Mouse (Mus musculus): ENCODE measurements at regions not wholly inside any gene's neighbourhood (a gene's known extent, or its start where the extent isn't known, plus 50 kb on each side); places are given as distances from the start of the nearest gene placed in this dataset.

DNA sequence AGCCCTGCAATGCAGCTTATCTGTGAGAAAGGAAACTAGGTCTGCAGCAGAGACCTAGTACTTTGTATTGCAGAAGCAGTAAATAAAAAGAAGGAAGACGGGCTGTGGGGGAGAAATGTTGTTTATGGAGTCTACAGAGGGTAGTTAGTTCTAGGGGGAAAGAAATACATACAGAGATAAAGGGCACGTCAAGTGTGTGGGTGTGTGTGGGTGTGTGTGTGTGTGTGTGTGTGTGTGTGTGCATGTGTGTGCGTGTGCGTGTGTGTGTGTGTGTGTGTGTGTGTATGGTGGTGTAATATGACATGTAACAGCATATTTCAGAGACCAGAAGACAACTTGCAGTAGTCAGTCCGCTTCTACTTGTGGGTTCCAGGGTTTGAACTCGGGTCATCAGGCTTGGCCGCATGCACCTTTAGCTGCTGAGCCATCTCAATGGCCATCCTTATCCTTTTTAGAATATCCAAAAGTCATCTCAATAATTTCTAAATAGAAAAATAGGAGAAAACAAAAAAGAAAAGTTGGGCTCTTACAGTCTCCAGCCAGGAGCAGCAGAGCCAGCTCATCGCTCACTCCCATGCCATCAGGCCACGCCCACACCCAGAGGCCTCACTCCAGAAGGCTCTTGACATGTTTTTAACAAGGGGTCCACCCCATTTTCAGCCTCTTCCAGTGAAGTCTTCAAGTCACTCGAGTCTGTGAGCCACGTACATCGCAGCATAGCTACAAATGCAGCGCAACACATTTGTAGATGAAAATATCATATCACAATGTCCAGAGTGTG lies 101.5 kb downstream of the Hlx start:
- no peak for DNase-seq (ENCODE audit: low read depth, low spot score)
- H3K27ac ChIP-seq (ENCODE audit: insufficient read depth, low read depth, low read length, poor library complexity, severe bottlenecking), result no peak overlapping the region
- H3K36me3 ChIP-seq (ENCODE audit: control insufficient read depth, insufficient read depth, low read length, poor library complexity, severe bottlenecking), result no peaks in the 10 kb centered on the region
- no peaks in the 10 kb centered on the region for H3K9me3 ChIP-seq (ENCODE audit: control insufficient read depth, insufficient read depth, low read depth, low read length)
- in situ Hi-C loops (cut with MboI; ENCODE audit: low sequenced_read_pairs in 2 of 2, unreplicated experiment in 2 of 2), result no loop called here
- H3K9ac ChIP-seq (ENCODE audit: insufficient read depth, low read depth, low read length, poor library complexity, severe bottlenecking), result no peak overlapping the region
- peaks cover 0 to 10% of the 10 kb centered on the region in 2 experiments; a peak in 1 of 4 replicates for H3K4me1 ChIP-seq (ENCODE audit: control insufficient read depth in 2 of 2, insufficient read depth in 2 of 2, low read length in 2 of 2, poor library complexity in 1 of 2)
- TF ChIP-seq ZNF384 (IDR thresholded peaks at IDR 0.05; ENCODE audit: low read depth, low read length), result no peak
- no peak for TF ChIP-seq HCFC1 (IDR thresholded peaks at IDR 0.05; ENCODE audit: borderline replicate concordance, insufficient read depth, low read length)
- TF ChIP-seq CHD2 (IDR thresholded peaks at IDR 0.05; ENCODE audit: low read depth, low read length), result no peak
- no peak for TF ChIP-seq ZC3H11A (IDR thresholded peaks at IDR 0.05; ENCODE audit: borderline replicate concordance, low read depth, low read length)
- no peak for TF ChIP-seq MAFK (IDR thresholded peaks at IDR 0.05; ENCODE audit: insufficient read depth, low read depth, low read length)
- H3K4me3 ChIP-seq (ENCODE audit: insufficient read depth in 1 of 2, low read depth in 1 of 2, low read length in 2 of 2, poor library complexity in 1 of 2, severe bottlenecking in 1 of 2), result no peak overlapping the region

- Histone ChIP-seq H3K27ac (ENCODE audit: insufficient read depth, low read depth, low read length, poor library complexity, severe bottlenecking) (no peak overlapping the region), H3K36me3 (ENCODE audit: control insufficient read depth, insufficient read depth, low read length, poor library complexity, severe bottlenecking) (no peaks in the 10 kb centered on the region), H3K4me3 (ENCODE audit: insufficient read depth in 1 of 2, low read depth in 1 of 2, low read length in 2 of 2, poor library complexity in 1 of 2, severe bottlenecking in 1 of 2) (no peak overlapping the region), H3K9me3 (ENCODE audit: control insufficient read depth, insufficient read depth, low read depth, low read length) (no peaks in the 10 kb centered on the region), H3K9ac (ENCODE audit: insufficient read depth, low read depth, low read length, poor library complexity, severe bottlenecking) (no peak overlapping the region), H3K4me1 (ENCODE audit: control insufficient read depth in 2 of 2, insufficient read depth in 2 of 2, low read length in 2 of 2, poor library complexity in 1 of 2) (peaks cover 0 to 10% of the 10 kb centered on the region in 2 experiments; a peak in 1 of 4 replicates)
- in situ Hi-C loops (cut with MboI; ENCODE audit: low sequenced_read_pairs in 2 of 2, unreplicated experiment in 2 of 2), result no loop called here
- TF ChIP-seq HCFC1 (IDR thresholded peaks at IDR 0.05; ENCODE audit: borderline replicate concordance, insufficient read depth, low read length) (no peak), MAFK (IDR thresholded peaks at IDR 0.05; ENCODE audit: insufficient read depth, low read depth, low read length) (peak; percentile 78), ZNF384 (IDR thresholded peaks at IDR 0.05; ENCODE audit: low read depth, low read length) (no peak), CHD2 (IDR thresholded peaks at IDR 0.05; ENCODE audit: low read depth, low read length) (no peak), ZC3H11A (IDR thresholded peaks at IDR 0.05; ENCODE audit: borderline replicate concordance, low read depth, low read length) (no peak)
- no peak for DNase-seq (ENCODE audit: low read depth, low spot score)
Observed at GRCm38 (mm10) chr1:184629194-184629593, 103.2 kb downstream of the Hlx start.

- no peak for DNase-seq (ENCODE audit: low read depth, low spot score)
- H3K4me3 ChIP-seq (ENCODE audit: insufficient read depth in 1 of 2, low read depth in 1 of 2, low read length in 2 of 2, poor library complexity in 1 of 2, severe bottlenecking in 1 of 2), result no peak overlapping the region
- no peaks in the 10 kb centered on the region for H3K36me3 ChIP-seq (ENCODE audit: control insufficient read depth, insufficient read depth, low read length, poor library complexity, severe bottlenecking)
- H3K27ac ChIP-seq (ENCODE audit: insufficient read depth, low read depth, low read length, poor library complexity, severe bottlenecking), result no peak overlapping the region
- in situ Hi-C loops (cut with MboI; ENCODE audit: low sequenced_read_pairs in 2 of 2, unreplicated experiment in 2 of 2), result no loop called here
- peaks cover 0 to 10% of the 10 kb centered on the region in 2 experiments; a peak in 1 of 4 replicates for H3K4me1 ChIP-seq (ENCODE audit: control insufficient read depth in 2 of 2, insufficient read depth in 2 of 2, low read length in 2 of 2, poor library complexity in 1 of 2)
- no peak overlapping the region for H3K9ac ChIP-seq (ENCODE audit: insufficient read depth, low read depth, low read length, poor library complexity, severe bottlenecking)
- no peaks in the 10 kb centered on the region for H3K9me3 ChIP-seq (ENCODE audit: control insufficient read depth, insufficient read depth, low read depth, low read length)
- no peak for TF ChIP-seq CHD2 (IDR thresholded peaks at IDR 0.05; ENCODE audit: low read depth, low read length)
- no peak for TF ChIP-seq HCFC1 (IDR thresholded peaks at IDR 0.05; ENCODE audit: borderline replicate concordance, insufficient read depth, low read length)
- no peak for TF ChIP-seq MAFK (IDR thresholded peaks at IDR 0.05; ENCODE audit: insufficient read depth, low read depth, low read length)
- no peak for TF ChIP-seq ZC3H11A (IDR thresholded peaks at IDR 0.05; ENCODE audit: borderline replicate concordance, low read depth, low read length)
- no peak for TF ChIP-seq ZNF384 (IDR thresholded peaks at IDR 0.05; ENCODE audit: low read depth, low read length)
Observed at GRCm38 (mm10) chr1:184628566-184629168, 103.8 kb downstream of the Hlx start.

GRCm38 (mm10) chr1:184622462-184622861 lies 110.0 kb downstream of the Hlx start:
- Histone ChIP-seq H3K9ac (ENCODE audit: insufficient read depth, low read depth, low read length, poor library complexity, severe bottlenecking) (no peak overlapping the region), H3K4me1 (ENCODE audit: control insufficient read depth in 2 of 2, insufficient read depth in 2 of 2, low read length in 2 of 2, poor library complexity in 1 of 2) (no peaks in the 10 kb centered on the region; a peak in 1 of 4 replicates), H3K36me3 (ENCODE audit: control insufficient read depth, insufficient read depth, low read length, poor library complexity, severe bottlenecking) (no peaks in the 10 kb centered on the region), H3K4me3 (ENCODE audit: insufficient read depth in 1 of 2, low read depth in 1 of 2, low read length in 2 of 2, poor library complexity in 1 of 2, severe bottlenecking in 1 of 2) (no peak overlapping the region), H3K27ac (ENCODE audit: insufficient read depth, low read depth, low read length, poor library complexity, severe bottlenecking) (no peak overlapping the region), H3K9me3 (ENCODE audit: control insufficient read depth, insufficient read depth, low read depth, low read length) (no peaks in the 10 kb centered on the region)
- TF ChIP-seq MAFK (IDR thresholded peaks at IDR 0.05; ENCODE audit: insufficient read depth, low read depth, low read length) (no peak), HCFC1 (IDR thresholded peaks at IDR 0.05; ENCODE audit: borderline replicate concordance, insufficient read depth, low read length) (no peak), CHD2 (IDR thresholded peaks at IDR 0.05; ENCODE audit: low read depth, low read length) (no peak), ZC3H11A (IDR thresholded peaks at IDR 0.05; ENCODE audit: borderline replicate concordance, low read depth, low read length) (no peak), ZNF384 (IDR thresholded peaks at IDR 0.05; ENCODE audit: low read depth, low read length) (no peak)
- in situ Hi-C loops (cut with MboI; ENCODE audit: low sequenced_read_pairs in 2 of 2, unreplicated experiment in 2 of 2), result no loop called here
- no peak for DNase-seq (ENCODE audit: low read depth, low spot score)
